Mouse (Mus musculus) testis, adult 2 months (tissue): Measurements from ENCODE around the gene Tbc1d17. TPM values are rescaled to one million over a fixed set of nuclear protein-coding genes. Genes with fewer than 3 reads are reported as not detected.

Source experiments
- H3K27ac ChIP-seq: fragments of 200-500 bp; 2 replicates; pipeline ENCODE4 v1.5.1; 2012; ENCODE audit warnings: low read depth, low read length; ENCODE audit not compliant: control insufficient read depth, insufficient read depth
- H3K27me3 ChIP-seq: fragments of 200-500 bp; 2 replicates; pipeline ENCODE4 v1.6.1; 2012; ENCODE audit warnings: mild to moderate bottlenecking, low read length, moderate library complexity; ENCODE audit not compliant: control insufficient read depth, insufficient read depth
- H3K36me3 ChIP-seq: fragments of 200-500 bp; 2 replicates; pipeline ENCODE4 v1.6.1; 2012; ENCODE audit warnings: mild to moderate bottlenecking, low read length; ENCODE audit not compliant: control insufficient read depth, insufficient read depth
- H3K4me1 ChIP-seq: fragments of 200-500 bp; 2 replicates; pipeline ENCODE4 v1.6.1; 2012; ENCODE audit warnings: low read length; ENCODE audit not compliant: control insufficient read depth, insufficient read depth
- H3K4me3 ChIP-seq: fragments of 200-500 bp; 2 replicates; pipeline ENCODE4 v1.5.1; 2012; ENCODE audit warnings: low read depth, mild to moderate bottlenecking, low read length, moderate library complexity, mixed read lengths; ENCODE audit not compliant: control insufficient read depth
- CTCF ChIP-seq: fragments of 200-500 bp; IDR thresholded peaks from 2 replicates; pipeline ENCODE4 v1.5.1; 2012; ENCODE audit warnings: low read depth, mild to moderate bottlenecking, inconsistent platforms, low read length, moderate library complexity; ENCODE audit not compliant: control insufficient read depth, insufficient read depth, insufficient replicate concordance
- POLR2A ChIP-seq: fragments of 200-500 bp; IDR thresholded peaks from 2 replicates; pipeline ENCODE4 v1.6.1; 2012; ENCODE audit warnings: low read depth, mild to moderate bottlenecking, inconsistent platforms, low read length, moderate library complexity; ENCODE audit not compliant: control insufficient read depth
- polyA plus RNA-seq: library from polyadenylated mRNA; depleted of rRNA; stranded (reverse); fragments of >200 nt; gene quantifications from 2 replicates; pipeline ENCODE4 v1.2.3, GENCODE M21; 2012

Gene Tbc1d17
- polyA plus RNA-seq, 1 experiment = 28.5 TPM

GRCm38 (mm10) chr7:44892276-44892921 lies 43.5 kb upstream of the Tbc1d17 start, which contains the start of gene Med25:
TSS of gene Med25 (minus strand) at chr7:44892712.
- Histone ChIP-seq H3K36me3 (no peaks in the 10 kb centered on the region), H3K27ac (peak within 1 kb of the TSS; percentile 97), H3K4me3 (peak within 1 kb of the TSS; percentile 90), H3K4me1 (peaks cover 15% of the 10 kb centered on the region), H3K27me3 (no peaks in the 10 kb centered on the region)
- TF ChIP-seq CTCF = no peak
- peak; percentile 79 for TF ChIP-seq POLR2A

- no peaks in the 10 kb centered on the region for H3K27me3 ChIP-seq
- H3K27ac ChIP-seq = peak overlapping the region; percentile 97
- H3K36me3 ChIP-seq = no peaks in the 10 kb centered on the region
- H3K4me1 ChIP-seq = peaks cover 13% of the 10 kb centered on the region
- TF ChIP-seq POLR2A (no peak), CTCF (no peak)
- peak overlapping the region; percentile 90 for H3K4me3 ChIP-seq
These were observed 42.7 kb upstream of the Tbc1d17 start for GRCm38 (mm10) chr7:44891611-44892010.

GRCm38 (mm10) chr7:44890737-44891136 lies 41.9 kb upstream of the Tbc1d17 start:
- no peak for TF ChIP-seq CTCF
- no peak for TF ChIP-seq POLR2A
- H3K27ac ChIP-seq = no peak overlapping the region

GRCm38 (mm10) chr7:44890180-44890579 lies 41.3 kb upstream of the Tbc1d17 start:
- H3K4me1 ChIP-seq = peaks cover 7% of the 10 kb centered on the region
- H3K27me3 ChIP-seq = no peaks in the 10 kb centered on the region
- no peak for TF ChIP-seq CTCF
- no peak for TF ChIP-seq POLR2A
- H3K27ac ChIP-seq = no peak overlapping the region
- H3K36me3 ChIP-seq = no peaks in the 10 kb centered on the region
- H3K4me3 ChIP-seq = no peak overlapping the region

More at GRCm38 (mm10) chr7:44890737-44891136, 41.9 kb upstream of the Tbc1d17 start:
- Histone ChIP-seq H3K4me1 (peaks cover 9% of the 10 kb centered on the region), H3K36me3 (no peaks in the 10 kb centered on the region), H3K4me3 (peak overlapping the region; percentile 90), H3K27me3 (no peaks in the 10 kb centered on the region)

- Histone ChIP-seq H3K27me3 (no peaks in the 10 kb centered on the region), H3K4me1 (peaks cover 6% of the 10 kb centered on the region), H3K4me3 (no peak overlapping the region), H3K36me3 (no peaks in the 10 kb centered on the region), H3K27ac (no peak overlapping the region)
- TF ChIP-seq CTCF (no peak), POLR2A (no peak)
These were observed 39.6 kb upstream of the Tbc1d17 start for GRCm38 (mm10) chr7:44888256-44889105.

GRCm38 (mm10) chr7:44886964-44887363 lies 38.1 kb upstream of the Tbc1d17 start:
- Histone ChIP-seq H3K27ac (no peak overlapping the region), H3K36me3 (no peaks in the 10 kb centered on the region), H3K4me3 (no peak overlapping the region), H3K4me1 (peaks cover 3% of the 10 kb centered on the region), H3K27me3 (no peaks in the 10 kb centered on the region)
- TF ChIP-seq CTCF = no peak
- no peak for TF ChIP-seq POLR2A

- Histone ChIP-seq H3K4me3 (no peak overlapping the region), H3K27me3 (no peaks in the 10 kb centered on the region), H3K4me1 (no peaks in the 10 kb centered on the region), H3K27ac (no peak overlapping the region), H3K36me3 (no peaks in the 10 kb centered on the region; the same call in 1 of the 2 replicates)
- no peak for TF ChIP-seq POLR2A
- no peak for TF ChIP-seq CTCF
These were observed 35.8 kb upstream of the Tbc1d17 start for GRCm38 (mm10) chr7:44884637-44885036.
